Mouse (Mus musculus) heart, postnatal 36 days (tissue): ENCODE data around the gene Dennd5b. TPM values are rescaled to one million over a fixed set of nuclear protein-coding genes. Genes with fewer than 3 reads are reported as not detected.
A peak's percentile ranks its signal among the peaks of the same experiment; 100 is the strongest.
"Not testable (repeated sequence)": the region's sequence is repeated elsewhere in the genome, so short reads cannot be mapped to it uniquely, and the experiment has no call there.

ENCODE experiments used
- DNase-seq, 2 experiments: peaks; one replicate each; pipeline ENCODE4 v3.0.0; 2021 to 2022
- intact Hi-C: fragments of 180-260 bp; cut with DNase I; formaldehyde crosslinking; loops from one replicate; pipeline ENCODE4 v1.15.1; 2025
- total RNA-seq, 2 experiments: library from RNA; stranded (reverse); gene quantifications; 2 replicates each; pipeline ENCODE4 v1.2.3; 2021

Dennd5b gene
- total RNA-seq, 2 experiments from 2014 or later, result 15.7 to 17.5 TPM

- no peak for DNase-seq
- intact Hi-C loops, result no loop called here
Measured at GRCm38 (mm10) chr6:148961285-148961684, 140.2 kb downstream of the Dennd5b start.

GRCm38 (mm10) chr6:148959540-148960238 is 141.8 kb downstream of the Dennd5b start:
- intact Hi-C loops, result no loop called here
- DNase-seq, result no peak

GRCm38 (mm10) chr6:148958712-148959111 is 142.8 kb downstream of the Dennd5b start:
- intact Hi-C loops, result no loop called here
- no peak for DNase-seq

GRCm38 (mm10) chr6:148957046-148957445 is 144.4 kb downstream of the Dennd5b start:
- DNase-seq, result no peak
- intact Hi-C loops, result no loop called here

- intact Hi-C loops, result no loop called here
- DNase-seq, result no peak
Measured at GRCm38 (mm10) chr6:148955641-148956420, 145.6 kb downstream of the Dennd5b start.

GRCm38 (mm10) chr6:148946881-148947405 is 154.5 kb downstream of the Dennd5b start:
- intact Hi-C loops, result loop anchor here (2.0 to 10.0 kb wide), 4 partner anchors 158 to 364 kb away; partner anchors contain the start of genes Amn1 and Dennd5b
- DNase-seq, result no peak

- intact Hi-C loops, result loop anchor here (2.0 to 10.0 kb wide), 4 partner anchors 158 to 364 kb away; partner anchors contain the start of genes Amn1 and Dennd5b
- peak; percentile 96 to 97 for DNase-seq
Measured at GRCm38 (mm10) chr6:148946409-148946742, 155.1 kb downstream of the Dennd5b start, which contains the start of gene Sinhcaf. Gene Sinhcaf, minus strand, starts transcription at chr6:148946467.

- DNase-seq, result peak; percentile 39 to 55
- intact Hi-C loops, result loop anchor here (2.0 to 10.0 kb wide), 5 partner anchors 115 to 365 kb away; partner anchors contain the start of genes Amn1, Dennd5b and Ipo8
Measured at GRCm38 (mm10) chr6:148945509-148946408, 155.7 kb downstream of the Dennd5b start.

- intact Hi-C loops, result loop anchor here (2.0 to 10.0 kb wide), 4 partner anchors 114 to 242 kb away; partner anchors contain the start of genes Amn1, Dennd5b and Ipo8
- peak; percentile 65 to 79 for DNase-seq
Measured at GRCm38 (mm10) chr6:148944767-148945508, 156.5 kb downstream of the Dennd5b start.

GRCm38 (mm10) chr6:148944344-148944766 is 157.1 kb downstream of the Dennd5b start:
- DNase-seq, result no peak
- intact Hi-C loops, result loop anchor here (2.0 to 10.0 kb wide), 2 partner anchors 114 to 160 kb away; partner anchors contain the start of genes Dennd5b and Ipo8

GRCm38 (mm10) chr6:148943695-148944094 is 157.8 kb downstream of the Dennd5b start:
- DNase-seq, result no peak
- intact Hi-C loops, result loop anchor here (1.0 to 10.0 kb wide), 3 partner anchors 48 to 161 kb away; partner anchors contain the start of genes Dennd5b and Ipo8

GRCm38 (mm10) chr6:148942406-148942805 is 159.1 kb downstream of the Dennd5b start:
- intact Hi-C loops, result loop anchor here (10.0 kb wide), 1 partner anchor 162 kb away; the partner anchor contains the start of gene Dennd5b

GRCm38 (mm10) chr6:148941880-148942279 is 159.6 kb downstream of the Dennd5b start:
- no peak for DNase-seq
- intact Hi-C loops, result loop anchor here (10.0 kb wide), 1 partner anchor 163 kb away; the partner anchor contains the start of gene Dennd5b

More at GRCm38 (mm10) chr6:148942406-148942805, 159.1 kb downstream of the Dennd5b start:
- DNase-seq, result no peak

- intact Hi-C loops, result loop anchor here (10.0 kb wide), 1 partner anchor 164 kb away; the partner anchor contains the start of gene Dennd5b
- not testable (repeated sequence) for DNase-seq
Measured at GRCm38 (mm10) chr6:148940383-148940782, 161.1 kb downstream of the Dennd5b start.

Other genes starting within 250 kb of the Dennd5b start
- 1 to 10 TPM; 4.6 to 5.3 TPM for gene Caprin2, start 205.4 kb downstream of the Dennd5b start, total RNA-seq
- 1 to 10 TPM; 1.9 to 5.6 TPM for gene Sinhcaf, start 155.2 kb downstream of the Dennd5b start, total RNA-seq
- gene Gm10203, start 28.5 kb upstream of the Dennd5b start, total RNA-seq, result not detected
- 10 to 100 TPM; 25.7 to 33.1 TPM for gene Etfbkmt, start 38.2 kb upstream of the Dennd5b start, total RNA-seq
- 10 to 100 TPM; 19.5 to 27.7 TPM for gene Amn1, start 87.0 kb upstream of the Dennd5b start, total RNA-seq
- gene Resf1, start 207.7 kb upstream of the Dennd5b start, total RNA-seq, result 10 to 100 TPM; 25.9 to 26.0 TPM